Mouse (Mus musculus) intestine, postnatal 0 days (tissue): ENCODE measurements around the gene Habp4. TPM values are rescaled to one million over a fixed set of nuclear protein-coding genes. Genes with fewer than 3 reads are reported as not detected.

Source experiments
- ATAC-seq: fragments of 200-750 bp; cut with Nextera tagmentation; 2 replicates; pipeline ENCODE4 v1.8.0; 2017; ENCODE audit warnings: mild to moderate bottlenecking, moderate TSS enrichment, moderate library complexity
- H3K27ac ChIP-seq: fragments of 300-500 bp; sonication (generic); 2 replicates; pipeline ENCODE4 v1.5.1; 2014; ENCODE audit warnings: mild to moderate bottlenecking, low read depth, low read length, moderate library complexity
- H3K27me3 ChIP-seq: fragments of 300-500 bp; sonication (generic); replicated peaks from 2 replicates; pipeline ENCODE4 v1.6.1; 2014; ENCODE audit warnings: low read length, mixed read lengths; ENCODE audit not compliant: control insufficient read depth, insufficient read depth
- H3K36me3 ChIP-seq: fragments of 300-500 bp; sonication (generic); 2 replicates; pipeline ENCODE4 v1.6.1; 2014; ENCODE audit warnings: mild to moderate bottlenecking, moderate library complexity; ENCODE audit not compliant: control insufficient read depth, insufficient read depth
- H3K4me1 ChIP-seq: fragments of 300-500 bp; sonication (generic); replicated peaks from 2 replicates; pipeline ENCODE4 v1.6.1; 2014; ENCODE audit warnings: antibody characterized with exemption, low read length, mixed read lengths; ENCODE audit not compliant: control insufficient read depth, insufficient read depth
- H3K4me2 ChIP-seq: fragments of 300-500 bp; sonication (generic); replicated peaks from 2 replicates; pipeline ENCODE4 v1.6.1; 2014; ENCODE audit warnings: low read depth, mild to moderate bottlenecking, moderate library complexity
- H3K4me3 ChIP-seq: fragments of 300-500 bp; sonication (generic); 2 replicates; pipeline ENCODE4 v1.5.1; 2014; ENCODE audit warnings: low read depth, low read length
- H3K9ac ChIP-seq: fragments of 300-500 bp; sonication (generic); 2 replicates; pipeline ENCODE4 v1.6.1; 2014; ENCODE audit warnings: mild to moderate bottlenecking, low read depth, low read length
- H3K9me3 ChIP-seq: fragments of 300-500 bp; sonication (generic); 2 replicates; pipeline ENCODE4 v1.6.1; 2016; ENCODE audit warnings: mixed run types; ENCODE audit not compliant: control insufficient read depth
- CTCF ChIP-seq: sonication (generic); IDR thresholded peaks from 2 replicates; pipeline ENCODE4 v1.5.1; 2016; ENCODE audit warnings: low read depth, mild to moderate bottlenecking, control low read depth, antibody characterized with exemption, moderate library complexity
- WGBS: fragments of 180-500 bp; shearing (Covaris S2); extraction: QIAGEN DNeasy Blood & Tissue Kit; methylation state at CpG from one replicate; pipeline ENCODE4 v1.1.7; 2014; 5-methylcytosine and 5-hydroxymethylcytosine counted together
- polyA plus RNA-seq: library from polyadenylated mRNA; unstranded; fragments of >200 nt; fragmentation: Nextera tagmentation; extraction: Ambion mirVana; gene quantifications from 2 replicates; pipeline ENCODE4 v1.2.1, GENCODE M21; 2015

Gene Habp4
- polyA plus RNA-seq, 1 experiment from 2014 or later: 12.7 TPM

GRCm38 (mm10) chr13:64211995-64212603, 50.5 kb downstream of the Habp4 start:
- no peak overlapping the region for H3K4me2 ChIP-seq
- H3K27me3 ChIP-seq: no peaks in the 10 kb centered on the region
- H3K9ac ChIP-seq: no peak overlapping the region
- no peak overlapping the region for H3K4me3 ChIP-seq
- 85% methylated on average over 5 of the region's 5 CpGs for WGBS
- no peak for TF ChIP-seq CTCF
- H3K36me3 ChIP-seq: peaks cover 8% of the 10 kb centered on the region
- no peaks in the 10 kb centered on the region for H3K9me3 ChIP-seq
- no peaks in the 10 kb centered on the region for H3K4me1 ChIP-seq
- no peak for ATAC-seq
- H3K27ac ChIP-seq: no peak overlapping the region

- WGBS: 89% methylated on average over 5 of the region's 5 CpGs
Observed at GRCm38 (mm10) chr13:64214891-64215290, 53.3 kb downstream of the Habp4 start.

GRCm38 (mm10) chr13:64225738-64226137, 64.1 kb downstream of the Habp4 start:
- 89% methylated on average over 3 of the region's 3 CpGs for WGBS
- Histone ChIP-seq H3K4me3 (no peak overlapping the region), H3K9ac (no peak overlapping the region), H3K4me1 (no peaks in the 10 kb centered on the region), H3K4me2 (no peak overlapping the region), H3K9me3 (no peaks in the 10 kb centered on the region), H3K27me3 (no peaks in the 10 kb centered on the region), H3K27ac (no peak overlapping the region), H3K36me3 (peaks cover 3% of the 10 kb centered on the region; the same call in 1 of the 2 replicates)
- ATAC-seq: no peak
- no peak for TF ChIP-seq CTCF

More at GRCm38 (mm10) chr13:64214891-64215290, 53.3 kb downstream of the Habp4 start:
- Histone ChIP-seq H3K4me2 (no peak overlapping the region), H3K27ac (no peak overlapping the region), H3K9me3 (no peaks in the 10 kb centered on the region), H3K4me3 (no peak overlapping the region), H3K9ac (no peak overlapping the region), H3K4me1 (no peaks in the 10 kb centered on the region), H3K36me3 (peaks cover 8% of the 10 kb centered on the region), H3K27me3 (no peaks in the 10 kb centered on the region)
- no peak for TF ChIP-seq CTCF
- ATAC-seq: no peak

GRCm38 (mm10) chr13:64226725-64227124, 65.1 kb downstream of the Habp4 start:
- ATAC-seq: no peak
- 75% methylated on average over 4 of the region's 4 CpGs for WGBS
- Histone ChIP-seq H3K9ac (no peak overlapping the region), H3K9me3 (no peaks in the 10 kb centered on the region), H3K27me3 (no peaks in the 10 kb centered on the region), H3K27ac (no peak overlapping the region), H3K4me3 (no peak overlapping the region), H3K36me3 (no peaks in the 10 kb centered on the region; the same call in 1 of the 2 replicates), H3K4me2 (no peak overlapping the region), H3K4me1 (no peaks in the 10 kb centered on the region)
- no peak for TF ChIP-seq CTCF

- no peak for TF ChIP-seq CTCF
- 70% methylated on average over 4 of the region's 4 CpGs for WGBS
- Histone ChIP-seq H3K36me3 (no peaks in the 10 kb centered on the region), H3K4me3 (no peak overlapping the region), H3K9ac (no peak overlapping the region), H3K27me3 (no peaks in the 10 kb centered on the region), H3K4me2 (no peak overlapping the region), H3K9me3 (no peaks in the 10 kb centered on the region), H3K27ac (no peak overlapping the region), H3K4me1 (no peaks in the 10 kb centered on the region)
- ATAC-seq: no peak
Observed at GRCm38 (mm10) chr13:64233139-64233538, 71.5 kb downstream of the Habp4 start.

GRCm38 (mm10) chr13:64235062-64235715, 73.6 kb downstream of the Habp4 start:
- no peak for TF ChIP-seq CTCF

More at GRCm38 (mm10) chr13:64235062-64235715, 73.6 kb downstream of the Habp4 start:
- ATAC-seq: no peak
- no peaks in the 10 kb centered on the region for H3K36me3 ChIP-seq
- H3K27ac ChIP-seq: no peak overlapping the region
- H3K9ac ChIP-seq: no peak overlapping the region
- no peak overlapping the region for H3K4me2 ChIP-seq
- H3K27me3 ChIP-seq: no peaks in the 10 kb centered on the region
- no peak overlapping the region for H3K4me3 ChIP-seq
- no peaks in the 10 kb centered on the region for H3K9me3 ChIP-seq
- H3K4me1 ChIP-seq: no peaks in the 10 kb centered on the region
- 52% methylated on average over 4 of the region's 4 CpGs for WGBS
